Mouse (Mus musculus): Measurements from ENCODE around the gene Apoc1. TPM values are rescaled to one million over a fixed set of nuclear protein-coding genes. Genes with fewer than 3 reads are reported as not detected.
A peak's percentile ranks its signal among the peaks of the same experiment; 100 is the strongest.
"Not testable (repeated sequence)": the region's sequence is repeated elsewhere in the genome, so short reads cannot be mapped to it uniquely, and the experiment has no call there.

Apoc1 gene
- polyA plus RNA-seq, 1 experiment from 2014 or later = 247 TPM

DNA sequence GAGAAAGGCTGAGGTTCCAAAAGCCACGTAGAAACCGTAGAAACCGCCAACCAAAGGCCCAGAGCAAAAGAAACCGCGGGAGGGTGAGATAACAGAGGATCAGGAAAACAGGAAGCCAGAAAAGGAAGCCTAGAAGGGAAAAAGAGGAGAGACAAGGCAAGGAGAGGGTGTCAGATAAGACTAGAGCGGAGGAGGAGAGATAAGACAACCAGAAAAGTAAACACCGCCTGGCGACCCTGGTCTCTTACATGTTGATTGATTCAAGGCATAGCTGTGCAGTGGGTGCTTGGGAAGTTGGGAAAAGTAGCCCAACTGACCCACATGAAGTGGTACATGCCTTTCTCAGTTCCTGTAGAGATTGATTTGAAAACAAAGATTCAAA is 2.7 kb upstream of the Apoc1 start:
- Histone ChIP-seq H3K4me2 (peak overlapping the region; percentile 29), H3K27me3 (no peaks in the 10 kb centered on the region), H3K4me3 (replicated peaks) (no peak overlapping the region), H3K4me1 (replicated peaks) (peaks cover 89% of the 10 kb centered on the region), H3K9ac (peak overlapping the region; percentile 39; the same call in 1 of the 2 replicates), H3K27ac (peak overlapping the region; percentile 87), H3K9me3 (replicated peaks) (no peaks in the 10 kb centered on the region), H3K36me3 (peaks cover 20% of the 10 kb centered on the region)
- ATAC-seq (ENCODE audit: low read depth) (no peak), DNase-seq (no peak)
- 3% methylated on average over 8 of the region's 8 CpGs for WGBS (ENCODE audit: insufficient replicate concordance)

DNA sequence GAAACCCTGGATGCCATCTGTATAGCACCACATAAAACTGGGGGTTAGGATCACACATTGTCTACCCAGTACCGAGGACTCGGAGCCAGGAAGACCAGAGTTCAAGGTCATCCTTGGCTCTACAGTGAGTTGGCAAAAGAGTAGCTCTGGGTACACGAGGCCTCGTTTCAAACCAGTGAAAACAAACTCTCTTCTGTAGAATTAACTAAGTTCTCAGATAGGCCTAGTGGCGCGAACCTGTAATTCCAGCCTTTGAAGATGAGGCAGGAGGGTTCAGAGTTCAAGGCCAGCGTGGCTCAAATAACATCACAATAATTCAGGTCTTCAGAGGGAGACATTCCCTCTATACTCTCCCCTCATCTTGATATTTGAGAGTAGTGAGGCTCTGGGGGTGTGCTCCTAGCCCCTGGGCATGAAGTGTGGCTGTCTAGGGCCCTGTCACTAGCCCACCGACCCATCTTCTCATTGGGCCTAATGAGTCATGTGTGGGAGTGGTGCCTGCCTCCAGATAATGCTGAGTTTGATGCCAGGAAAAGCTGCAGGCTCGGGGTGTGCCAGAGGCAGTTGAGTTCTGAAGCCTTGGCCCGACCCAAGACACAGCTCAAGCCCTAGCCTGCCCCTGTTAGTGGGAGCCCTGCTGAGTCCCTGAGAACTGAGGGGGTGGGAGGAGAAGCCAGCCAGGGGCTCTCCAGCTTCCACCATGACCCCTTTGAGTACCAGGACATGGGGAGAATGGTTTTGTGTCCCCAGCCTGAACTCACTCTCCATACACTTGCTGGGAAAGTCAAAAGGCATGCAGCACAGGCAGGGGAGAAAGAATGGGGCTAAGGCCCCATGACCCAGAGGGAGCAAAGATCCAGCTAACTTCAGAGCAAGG is 2.1 kb upstream of the Apoc1 start:
- ATAC-seq (ENCODE audit: low read depth) = no peak
- no peaks in the 10 kb centered on the region for H3K27me3 ChIP-seq
- H3K36me3 ChIP-seq = peaks cover 19% of the 10 kb centered on the region
- WGBS (ENCODE audit: insufficient replicate concordance) = 44% methylated on average over 10 of the region's 10 CpGs
- DNase-seq = no peak
- no peak overlapping the region for H3K4me3 ChIP-seq (replicated peaks)
- H3K4me1 ChIP-seq (replicated peaks) = peaks cover 83% of the 10 kb centered on the region
- H3K27ac ChIP-seq = peak overlapping the region; percentile 87
- peak overlapping the region; percentile 29 for H3K4me2 ChIP-seq
- H3K9ac ChIP-seq = peak overlapping the region; percentile 39; the same call in 1 of the 2 replicates
- H3K9me3 ChIP-seq (replicated peaks) = no peaks in the 10 kb centered on the region

- H3K9me3 ChIP-seq (replicated peaks) = no peaks in the 10 kb centered on the region
- no peak for DNase-seq
- no peak overlapping the region for H3K9ac ChIP-seq
- H3K36me3 ChIP-seq = peaks cover 19% of the 10 kb centered on the region
- ATAC-seq (ENCODE audit: low read depth) = peak; percentile 52
- WGBS (ENCODE audit: insufficient replicate concordance) = 15% methylated on average over 10 of the region's 10 CpGs
- peaks cover 72% of the 10 kb centered on the region for H3K4me1 ChIP-seq (replicated peaks)
- H3K4me2 ChIP-seq = peak overlapping the region; percentile 18; the same call in 1 of the 2 replicates
- H3K4me3 ChIP-seq (replicated peaks) = no peak overlapping the region
- peak overlapping the region; percentile 87 for H3K27ac ChIP-seq
- H3K27me3 ChIP-seq = no peaks in the 10 kb centered on the region
These were observed 961 bp upstream of the Apoc1 start for GRCm38 (mm10) chr7:19693421-19693820.

GRCm38 (mm10) chr7:19691434-19691833 is 1.0 kb downstream of the Apoc1 start:
- WGBS (ENCODE audit: insufficient replicate concordance) = 65% methylated on average over 6 of the region's 6 CpGs
- Histone ChIP-seq H3K27ac (peak overlapping the region; percentile 74), H3K27me3 (no peaks in the 10 kb centered on the region), H3K4me1 (replicated peaks) (peaks cover 66% of the 10 kb centered on the region), H3K9ac (peak overlapping the region; percentile 52; the same call in 1 of the 2 replicates), H3K36me3 (peaks cover 8% of the 10 kb centered on the region), H3K4me3 (replicated peaks) (peak overlapping the region; percentile 41), H3K9me3 (replicated peaks) (no peaks in the 10 kb centered on the region), H3K4me2 (peak overlapping the region; percentile 45)
- no peak for ATAC-seq (ENCODE audit: low read depth)
- no peak for DNase-seq

DNA sequence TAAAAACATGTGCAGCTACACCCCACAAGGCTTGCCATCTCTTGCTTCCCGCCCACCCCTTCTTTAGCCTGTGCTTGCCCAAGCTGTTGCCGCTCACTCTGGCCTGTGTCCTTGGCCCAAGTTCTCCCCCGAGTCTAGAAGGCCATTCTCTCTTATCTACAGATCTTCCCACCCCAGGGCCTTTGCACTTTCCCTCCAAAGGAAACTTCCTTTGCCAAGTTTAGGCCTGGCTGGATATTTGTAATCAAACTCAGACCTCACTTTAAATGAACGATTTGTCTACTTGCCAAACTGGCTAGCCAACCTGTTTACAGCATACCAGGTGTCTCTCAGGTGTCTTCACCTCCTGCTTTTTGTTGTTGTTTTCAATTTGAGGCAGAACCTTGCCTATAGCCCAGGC is 1.6 kb downstream of the Apoc1 start:
- DNase-seq = no peak
- Histone ChIP-seq H3K4me3 (replicated peaks) (no peak overlapping the region), H3K27me3 (no peaks in the 10 kb centered on the region), H3K4me2 (no peak overlapping the region; the same call in 1 of the 2 replicates), H3K9ac (no peak overlapping the region), H3K27ac (peak overlapping the region; percentile 74; the same call in 1 of the 2 replicates), H3K4me1 (replicated peaks) (peaks cover 64% of the 10 kb centered on the region), H3K36me3 (peaks cover 2% of the 10 kb centered on the region; the same call in 1 of the 2 replicates), H3K9me3 (replicated peaks) (no peaks in the 10 kb centered on the region)
- ATAC-seq (ENCODE audit: low read depth) = no peak
- WGBS (ENCODE audit: insufficient replicate concordance) = 67% methylated on average over 4 of the region's 4 CpGs

DNA sequence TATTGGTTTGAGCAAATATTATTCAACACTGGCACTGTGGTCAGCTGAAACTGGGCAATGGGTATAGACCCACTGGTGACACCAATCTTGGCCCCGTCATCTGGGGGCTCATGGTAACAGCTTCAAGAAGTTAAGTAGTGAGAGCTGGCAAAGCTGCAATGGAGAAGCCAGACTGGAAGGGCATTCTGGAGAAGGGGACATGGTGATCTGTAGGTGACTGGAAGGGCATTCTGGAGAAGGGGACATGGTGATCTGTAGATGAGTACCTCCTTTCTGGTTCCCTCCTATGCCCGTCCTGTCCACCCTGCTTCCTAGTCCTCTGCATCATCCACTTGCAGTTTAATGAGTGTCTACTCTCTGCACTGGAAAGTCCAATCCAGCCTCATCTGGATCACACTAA is 3.8 kb downstream of the Apoc1 start:
- DNase-seq = no peak
- H3K27me3 ChIP-seq = no peaks in the 10 kb centered on the region
- H3K4me2 ChIP-seq = no peak overlapping the region
- 77% methylated on average over 2 of the region's 2 CpGs for whole genome bisulfite sequencing (ENCODE audit: insufficient replicate concordance)
- no peak for ATAC-seq (ENCODE audit: low read depth)
- H3K4me1 ChIP-seq (replicated peaks) = peaks cover 55% of the 10 kb centered on the region
- H3K27ac ChIP-seq = peak overlapping the region; percentile 13; the same call in 1 of the 2 replicates
- H3K9ac ChIP-seq = no peak overlapping the region
- no peaks in the 10 kb centered on the region for H3K9me3 ChIP-seq (replicated peaks)
- H3K36me3 ChIP-seq = no peaks in the 10 kb centered on the region
- H3K4me3 ChIP-seq (replicated peaks) = no peak overlapping the region

GRCm38 (mm10) chr7:19688101-19688500 is 4.4 kb downstream of the Apoc1 start:
- H3K9me3 ChIP-seq (replicated peaks) = no peaks in the 10 kb centered on the region
- no peak for ATAC-seq (ENCODE audit: low read depth)
- H3K27me3 ChIP-seq = no peaks in the 10 kb centered on the region
- no peaks in the 10 kb centered on the region for H3K36me3 ChIP-seq
- no peak overlapping the region for H3K4me3 ChIP-seq (replicated peaks)
- peaks cover 53% of the 10 kb centered on the region for H3K4me1 ChIP-seq (replicated peaks)
- no peak overlapping the region for H3K4me2 ChIP-seq
- no peak overlapping the region for H3K9ac ChIP-seq
- peak overlapping the region; percentile 75; the same call in 1 of the 2 replicates for H3K27ac ChIP-seq
- DNase-seq = no peak
- 88% methylated on average over 10 of the region's 10 CpGs for whole genome bisulfite sequencing (ENCODE audit: insufficient replicate concordance)

- 23% methylated on average over 8 of the region's 8 CpGs for WGBS (ENCODE audit: insufficient replicate concordance)
- not testable (repeated sequence) for H3K9me3 ChIP-seq (replicated peaks); H3K27me3 ChIP-seq; H3K36me3 ChIP-seq; H3K9ac ChIP-seq; H3K4me3 ChIP-seq (replicated peaks); H3K4me2 ChIP-seq; DNase-seq
- peak; percentile 52 for ATAC-seq (ENCODE audit: low read depth)
- Histone ChIP-seq H3K4me1 (replicated peaks) (peaks cover 50% of the 10 kb centered on the region), H3K27ac (peak overlapping the region; percentile 75)
These were observed 5.4 kb downstream of the Apoc1 start for GRCm38 (mm10) chr7:19686927-19687583.

- Histone ChIP-seq H3K36me3 (no peaks in the 10 kb centered on the region), H3K27me3 (no peaks in the 10 kb centered on the region), H3K4me1 (replicated peaks) (peaks cover 50% of the 10 kb centered on the region), H3K9ac (no peak overlapping the region), H3K4me2 (no peak overlapping the region), H3K27ac (peak overlapping the region; percentile 75), H3K4me3 (replicated peaks) (no peak overlapping the region), H3K9me3 (replicated peaks) (no peaks in the 10 kb centered on the region)
- 72% methylated on average over 6 of the region's 6 CpGs for WGBS (ENCODE audit: insufficient replicate concordance)
- ATAC-seq (ENCODE audit: low read depth) (peak; percentile 49), DNase-seq (no peak)
These were observed 5.9 kb downstream of the Apoc1 start for GRCm38 (mm10) chr7:19686521-19686920.

GRCm38 (mm10) chr7:19685374-19685773 is 7.1 kb downstream of the Apoc1 start:
- no peaks in the 10 kb centered on the region for H3K9me3 ChIP-seq (replicated peaks)
- ATAC-seq (ENCODE audit: low read depth) (peak; percentile 60), DNase-seq (no peak)
- no peak overlapping the region for H3K4me3 ChIP-seq (replicated peaks)
- H3K27me3 ChIP-seq = no peaks in the 10 kb centered on the region
- 57% methylated on average over 4 of the region's 4 CpGs for WGBS (ENCODE audit: insufficient replicate concordance)
- H3K36me3 ChIP-seq = no peaks in the 10 kb centered on the region
- H3K4me1 ChIP-seq (replicated peaks) = peaks cover 53% of the 10 kb centered on the region
- H3K4me2 ChIP-seq = peak overlapping the region; percentile 19; the same call in 1 of the 2 replicates
- H3K9ac ChIP-seq = peak overlapping the region; percentile 26; the same call in 1 of the 2 replicates
- H3K27ac ChIP-seq = peak overlapping the region; percentile 75

GRCm38 (mm10) chr7:19683771-19684201 is 8.7 kb downstream of the Apoc1 start:
- H3K9me3 ChIP-seq (replicated peaks) = no peaks in the 10 kb centered on the region
- no peaks in the 10 kb centered on the region for H3K27me3 ChIP-seq
- ATAC-seq (ENCODE audit: low read depth) = no peak
- 60% methylated on average over 6 of the region's 6 CpGs for WGBS (ENCODE audit: insufficient replicate concordance)
- peaks cover 53% of the 10 kb centered on the region for H3K4me1 ChIP-seq (replicated peaks)
- H3K9ac ChIP-seq = no peak overlapping the region
- H3K4me2 ChIP-seq = no peak overlapping the region
- no peak for DNase-seq
- H3K27ac ChIP-seq = 0 out of 2 replicates have a peak overlapping the region, but pooled peaks have one; percentile 1
- H3K36me3 ChIP-seq = no peaks in the 10 kb centered on the region
- H3K4me3 ChIP-seq (replicated peaks) = no peak overlapping the region
